Mouse (Mus musculus): ENCODE results near the gene Txn2. TPM values are rescaled to one million over a fixed set of nuclear protein-coding genes. Genes with fewer than 3 reads are reported as not detected.
"Not testable (repeated sequence)": the region's sequence is repeated elsewhere in the genome, so short reads cannot be mapped to it uniquely, and the experiment has no call there.

The Txn2 gene
- polyA plus RNA-seq, 1 experiment: 225 TPM

GRCm38 (mm10) chr15:77874310-77874709, 54.5 kb downstream of the Txn2 start:
- 87% methylated on average over 4 of the region's 4 CpGs for WGBS
- no peak overlapping the region for H3K27ac ChIP-seq (ENCODE audit: insufficient read depth, low read length)
- no peak for DNase-seq
- H3K27me3 ChIP-seq (ENCODE audit: control insufficient read depth, insufficient read depth, low read length): no peaks in the 10 kb centered on the region
- H3K4me3 ChIP-seq (replicated peaks; ENCODE audit: insufficient read depth, low read depth, low read length): no peak overlapping the region
- H3K4me1 ChIP-seq (ENCODE audit: control insufficient read depth, insufficient read depth, low read length): no peaks in the 10 kb centered on the region
- no peak for TF ChIP-seq CTCF (IDR thresholded peaks at IDR 0.05; ENCODE audit: borderline replicate concordance, insufficient read depth, low read depth, low read length)
- TF ChIP-seq POLR2A (IDR thresholded peaks at IDR 0.05; ENCODE audit: borderline replicate concordance, insufficient read depth, low read length): no peak

- no peak for TF ChIP-seq CTCF (IDR thresholded peaks at IDR 0.05; ENCODE audit: borderline replicate concordance, insufficient read depth, low read depth, low read length)
- TF ChIP-seq POLR2A (IDR thresholded peaks at IDR 0.05; ENCODE audit: borderline replicate concordance, insufficient read depth, low read length): no peak
- WGBS: 84% methylated on average over 2 of the region's 2 CpGs
- no peak overlapping the region for H3K4me3 ChIP-seq (replicated peaks; ENCODE audit: insufficient read depth, low read depth, low read length)
- no peaks in the 10 kb centered on the region for H3K4me1 ChIP-seq (ENCODE audit: control insufficient read depth, insufficient read depth, low read length)
- no peaks in the 10 kb centered on the region for H3K27me3 ChIP-seq (ENCODE audit: control insufficient read depth, insufficient read depth, low read length)
- DNase-seq: no peak
- no peak overlapping the region for H3K27ac ChIP-seq (ENCODE audit: insufficient read depth, low read length)
Measured at GRCm38 (mm10) chr15:77873564-77873963, 55.2 kb downstream of the Txn2 start.

GRCm38 (mm10) chr15:77872996-77873395, 55.8 kb downstream of the Txn2 start:
- 86% methylated on average over 3 of the region's 3 CpGs for WGBS
- TF ChIP-seq POLR2A (IDR thresholded peaks at IDR 0.05; ENCODE audit: borderline replicate concordance, insufficient read depth, low read length) (no peak), CTCF (IDR thresholded peaks at IDR 0.05; ENCODE audit: borderline replicate concordance, insufficient read depth, low read depth, low read length) (no peak)

GRCm38 (mm10) chr15:77868340-77868739, 60.5 kb downstream of the Txn2 start:
- no peak for TF ChIP-seq CTCF (IDR thresholded peaks at IDR 0.05; ENCODE audit: borderline replicate concordance, insufficient read depth, low read depth, low read length)
- H3K27me3 ChIP-seq (ENCODE audit: control insufficient read depth, insufficient read depth, low read length): no peaks in the 10 kb centered on the region
- H3K4me1 ChIP-seq (ENCODE audit: control insufficient read depth, insufficient read depth, low read length): no peaks in the 10 kb centered on the region
- H3K4me3 ChIP-seq (replicated peaks; ENCODE audit: insufficient read depth, low read depth, low read length): no peak overlapping the region
- WGBS: 88% methylated on average over 5 of the region's 5 CpGs
- H3K27ac ChIP-seq (ENCODE audit: insufficient read depth, low read length): no peak overlapping the region
- no peak for DNase-seq

More at GRCm38 (mm10) chr15:77872996-77873395, 55.8 kb downstream of the Txn2 start:
- no peak overlapping the region for H3K4me3 ChIP-seq (replicated peaks; ENCODE audit: insufficient read depth, low read depth, low read length)
- no peaks in the 10 kb centered on the region for H3K27me3 ChIP-seq (ENCODE audit: control insufficient read depth, insufficient read depth, low read length)
- H3K27ac ChIP-seq (ENCODE audit: insufficient read depth, low read length): no peak overlapping the region
- DNase-seq: no peak
- H3K4me1 ChIP-seq (ENCODE audit: control insufficient read depth, insufficient read depth, low read length): no peaks in the 10 kb centered on the region

- H3K27me3 ChIP-seq (ENCODE audit: control insufficient read depth, insufficient read depth, low read length); H3K4me3 ChIP-seq (replicated peaks; ENCODE audit: insufficient read depth, low read depth, low read length); H3K27ac ChIP-seq (ENCODE audit: insufficient read depth, low read length); H3K4me1 ChIP-seq (ENCODE audit: control insufficient read depth, insufficient read depth, low read length); DNase-seq: not testable (repeated sequence)
- 87% methylated on average over 9 of the region's 10 CpGs for WGBS
Measured at GRCm38 (mm10) chr15:77867231-77867968, 61.4 kb downstream of the Txn2 start.

GRCm38 (mm10) chr15:77866583-77867220, 62.1 kb downstream of the Txn2 start:
- no peak overlapping the region for H3K4me3 ChIP-seq (replicated peaks; ENCODE audit: insufficient read depth, low read depth, low read length)
- H3K27ac ChIP-seq (ENCODE audit: insufficient read depth, low read length): no peak overlapping the region
- H3K4me1 ChIP-seq (ENCODE audit: control insufficient read depth, insufficient read depth, low read length): no peaks in the 10 kb centered on the region
- WGBS: 59% methylated on average over 11 of the region's 11 CpGs
- TF ChIP-seq CTCF (IDR thresholded peaks at IDR 0.05; ENCODE audit: borderline replicate concordance, insufficient read depth, low read depth, low read length) (no peak), POLR2A (IDR thresholded peaks at IDR 0.05; ENCODE audit: borderline replicate concordance, insufficient read depth, low read length) (no peak)
- no peaks in the 10 kb centered on the region for H3K27me3 ChIP-seq (ENCODE audit: control insufficient read depth, insufficient read depth, low read length)
- DNase-seq: no peak

Other genes starting within 250 kb of the Txn2 start
- gene Apol7e, start 230.1 kb downstream of the Txn2 start, polyA plus RNA-seq (2012; rRNA removed): not detected in 2 replicates
- gene Apol9b, start 200.0 kb downstream of the Txn2 start, polyA plus RNA-seq (2012; rRNA removed): 0.35 and 0.41 TPM in 2 replicates
- gene Apol8, start 172.0 kb downstream of the Txn2 start, polyA plus RNA-seq (2012; rRNA removed): 6.9 and 8.2 TPM in 2 replicates
- gene Myh9, start 86.8 kb downstream of the Txn2 start, polyA plus RNA-seq (2012; rRNA removed): 44.2 and 45.2 TPM in 2 replicates
- 30.0 and 33.4 TPM in 2 replicates for gene Foxred2, start 27.7 kb upstream of the Txn2 start, polyA plus RNA-seq (2012; rRNA removed)
- 119 and 126 TPM in 2 replicates for gene Eif3d, start 41.8 kb upstream of the Txn2 start, polyA plus RNA-seq (2012; rRNA removed)
- 45.8 and 48.5 TPM in 2 replicates for gene Cacng2, start 191.0 kb upstream of the Txn2 start, polyA plus RNA-seq (2012; rRNA removed)
- gene Ift27, start 245.1 kb upstream of the Txn2 start, polyA plus RNA-seq (2012; rRNA removed): 52.0 and 56.5 TPM in 2 replicates